Mouse (Mus musculus) spleen, adult 2 months (tissue): Measurements from ENCODE around the gene Ccl12. TPM values are rescaled to one million over a fixed set of nuclear protein-coding genes. Genes with fewer than 3 reads are reported as not detected.

Experiments
- DNase-seq, 2 experiments: peaks; one replicate each; pipeline versions ENCODE4 v3.0.0 to v3.0.0-alpha.2; 2012 to 2021; ENCODE audit warnings: low spot score in 2 of 2, low read depth in 1 of 2
- H3K27ac ChIP-seq: fragments of 200-500 bp; 2 replicates; pipeline ENCODE4 v1.5.1; 2012; ENCODE audit warnings: low read length, inconsistent platforms; ENCODE audit not compliant: insufficient read depth
- H3K27me3 ChIP-seq: fragments of 200-500 bp; 2 replicates; pipeline ENCODE4 v1.6.1; 2012; ENCODE audit warnings: mild to moderate bottlenecking, moderate library complexity, low read length, inconsistent platforms; ENCODE audit not compliant: control insufficient read depth, insufficient read depth
- H3K36me3 ChIP-seq: fragments of 200-500 bp; 2 replicates; pipeline ENCODE4 v1.6.1; 2012; ENCODE audit warnings: mild to moderate bottlenecking, low read length, inconsistent platforms; ENCODE audit not compliant: control insufficient read depth, insufficient read depth
- H3K4me1 ChIP-seq: fragments of 200-500 bp; 2 replicates; pipeline ENCODE4 v1.6.1; 2011; ENCODE audit warnings: inconsistent platforms; ENCODE audit not compliant: control insufficient read depth, insufficient read depth, insufficient read length
- H3K4me3 ChIP-seq: fragments of 200-500 bp; 2 replicates; pipeline ENCODE4 v1.5.1; 2011; ENCODE audit warnings: mild to moderate bottlenecking, inconsistent platforms; ENCODE audit not compliant: insufficient read depth, insufficient read length; ENCODE audit errors: extremely low read depth
- CTCF ChIP-seq: fragments of 200-500 bp; IDR thresholded peaks from 2 replicates; pipeline ENCODE4 v1.5.1; 2011; ENCODE audit warnings: mild to moderate bottlenecking, inconsistent platforms; ENCODE audit not compliant: insufficient read depth, insufficient read length, insufficient replicate concordance; ENCODE audit errors: extremely low read depth
- POLR2A ChIP-seq: fragments of 200-500 bp; IDR thresholded peaks from 2 replicates; pipeline ENCODE4 v1.6.1; 2011; ENCODE audit warnings: low read depth, low read length, inconsistent platforms
- WGBS: fragments of 180-500 bp; shearing (Covaris S2); methylation state at CpG from one replicate; pipeline ENCODE4 v1.1.7; 2018; 5-methylcytosine and 5-hydroxymethylcytosine counted together
- polyA plus RNA-seq: library from polyadenylated mRNA; depleted of rRNA; stranded (reverse); fragments of >200 nt; gene quantifications from 2 replicates; pipeline ENCODE4 v1.2.3, GENCODE M21; 2012; rRNA removed

The Ccl12 gene
- polyA plus RNA-seq, 1 experiment: not detected

GRCm38 (mm10) chr11:82136196-82136595 lies 34.6 kb downstream of the Ccl12 start:
- no peak overlapping the region for H3K27ac ChIP-seq
- H3K4me3 ChIP-seq: no peak overlapping the region
- no peaks in the 10 kb centered on the region for H3K36me3 ChIP-seq
- H3K27me3 ChIP-seq: no peaks in the 10 kb centered on the region
- H3K4me1 ChIP-seq: no peaks in the 10 kb centered on the region
- TF ChIP-seq CTCF: no peak
- TF ChIP-seq POLR2A: no peak
- DNase-seq: no peak
- WGBS: 87% methylated on average over 2 of the region's 2 CpGs

GRCm38 (mm10) chr11:82139492-82140094 lies 37.9 kb downstream of the Ccl12 start:
- H3K4me1 ChIP-seq: no peaks in the 10 kb centered on the region
- DNase-seq: no peak
- 65% methylated on average over 7 of the region's 7 CpGs for WGBS
- no peak overlapping the region for H3K27ac ChIP-seq
- H3K4me3 ChIP-seq: no peak overlapping the region
- TF ChIP-seq POLR2A: no peak
- TF ChIP-seq CTCF: no peak
- no peaks in the 10 kb centered on the region for H3K27me3 ChIP-seq
- no peaks in the 10 kb centered on the region for H3K36me3 ChIP-seq

Other genes starting within 250 kb of the Ccl12 start
- gene 5530401A14Rik, start 241.2 kb upstream of the Ccl12 start, polyA plus RNA-seq: not detected in 2 replicates
- gene Asic2, start 133.4 kb upstream of the Ccl12 start, polyA plus RNA-seq: 0.46 and 0.56 TPM in 2 replicates
- gene Ccl2, start 66.3 kb upstream of the Ccl12 start, polyA plus RNA-seq: 1.4 and 2.3 TPM in 2 replicates
- gene Gm17268, start 63.3 kb upstream of the Ccl12 start, polyA plus RNA-seq: not detected in 2 replicates
- gene Ccl7, start 56.1 kb upstream of the Ccl12 start, polyA plus RNA-seq: not detected in 2 replicates
- 0.72 and 1.1 TPM in 2 replicates for gene Ccl11, start 44.0 kb upstream of the Ccl12 start, polyA plus RNA-seq
- gene Ccl8, start 13.3 kb downstream of the Ccl12 start, polyA plus RNA-seq: 0.61 TPM in 1 of 2 replicates, not detected in the other
- 0.31 TPM in 1 of 2 replicates, not detected in the other for gene Ccl1, start 203.8 kb downstream of the Ccl12 start, polyA plus RNA-seq